Mouse (Mus musculus): ENCODE measurements at regions not wholly inside any gene's neighbourhood (a gene's known extent, or its start where the extent isn't known, plus 50 kb on each side); places are given as distances from the start of the nearest gene placed in this dataset.
A peak's percentile ranks its signal among the peaks of the same experiment; 100 is the strongest.
"Not testable (repeated sequence)": the region's sequence is repeated elsewhere in the genome, so short reads cannot be mapped to it uniquely, and the experiment has no call there.

DNA sequence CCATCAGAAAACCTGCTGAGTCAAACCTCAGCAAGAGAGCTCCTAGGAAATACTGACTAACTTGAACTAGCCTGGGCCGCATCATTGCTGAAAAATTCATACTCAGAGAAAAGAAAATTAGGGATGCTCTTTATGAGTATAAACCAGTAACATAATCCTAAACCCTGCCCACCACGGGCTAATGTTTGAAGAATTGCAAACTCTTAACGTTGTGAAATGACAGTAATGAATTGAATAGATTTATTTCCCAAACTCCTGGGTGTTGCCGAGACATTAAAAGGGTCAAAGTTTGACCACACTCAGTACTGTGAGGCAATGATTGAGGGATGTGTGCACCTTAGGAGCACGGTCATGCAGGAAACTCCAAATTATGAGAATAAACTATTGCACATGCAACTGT is 125.3 kb downstream of the Gipc2 start:
- Histone ChIP-seq H3K4me1 (ENCODE audit: insufficient read depth) (no peaks in the 10 kb centered on the region), H3K9me3 (ENCODE audit: low read depth, low read length) (no peaks in the 10 kb centered on the region), H3K27ac (ENCODE audit: low read depth) (no peak overlapping the region), H3K4me2 (no peak overlapping the region), H3K27me3 (ENCODE audit: insufficient read depth, low read length) (no peaks in the 10 kb centered on the region), H3K36me3 (ENCODE audit: insufficient read depth) (no peaks in the 10 kb centered on the region), H3K9ac (no peak overlapping the region), H3K4me3 (ENCODE audit: low read depth, low read length) (no peak overlapping the region)
- 63% methylated on average over 5 of the region's 5 CpGs for WGBS
- TF ChIP-seq CTCF (IDR thresholded peaks at IDR 0.05; ENCODE audit: low read depth): no peak
- no peak for DNase-seq
- ATAC-seq (ENCODE audit: insufficient read depth): no peak

DNA sequence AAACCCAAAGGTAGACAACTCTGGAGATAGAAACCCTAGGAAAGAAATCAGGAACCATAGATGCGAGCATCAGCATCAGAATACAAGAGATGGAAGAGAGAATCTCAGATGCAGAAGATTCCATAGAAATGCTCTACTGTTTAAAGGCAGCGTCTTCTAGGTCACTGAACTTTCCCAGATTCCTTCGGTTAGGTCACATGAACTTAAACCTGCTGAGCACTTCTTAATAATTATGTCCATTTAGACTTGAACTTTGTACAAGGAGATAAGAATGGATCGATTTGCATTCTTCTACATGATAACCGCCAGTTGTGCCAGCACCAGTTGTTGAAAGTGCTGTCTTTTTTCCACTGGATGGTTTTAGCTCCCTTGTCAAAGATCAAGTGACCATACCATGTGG is 129.2 kb downstream of the Gipc2 start:
- 76% methylated on average over 5 of the region's 5 CpGs for WGBS
- not testable (repeated sequence) for DNase-seq; H3K9ac ChIP-seq; H3K4me2 ChIP-seq; ATAC-seq (ENCODE audit: insufficient read depth); H3K27me3 ChIP-seq (ENCODE audit: insufficient read depth, low read length); H3K4me1 ChIP-seq (ENCODE audit: insufficient read depth); H3K36me3 ChIP-seq (ENCODE audit: insufficient read depth); H3K4me3 ChIP-seq (ENCODE audit: low read depth, low read length); H3K9me3 ChIP-seq (ENCODE audit: low read depth, low read length); H3K27ac ChIP-seq (ENCODE audit: low read depth)

DNA sequence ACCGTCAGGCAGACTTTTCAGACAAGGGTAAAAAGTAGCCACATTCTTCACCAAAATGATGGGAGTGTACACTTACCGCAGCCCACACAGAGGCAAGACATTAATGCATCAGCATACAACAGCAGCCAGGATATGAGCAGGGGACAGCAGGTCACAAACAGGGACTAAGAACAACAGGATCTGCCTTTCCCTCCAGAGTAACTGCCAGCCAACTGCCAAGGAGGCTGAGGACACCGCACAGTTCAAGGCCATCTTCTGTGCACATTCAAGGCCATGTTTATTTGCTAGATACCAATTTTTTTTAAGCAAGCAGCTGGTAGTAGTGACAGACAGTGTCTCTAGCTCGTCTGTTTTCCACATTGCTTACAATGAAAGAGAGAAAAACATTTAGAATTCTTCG is 130.6 kb downstream of the Gipc2 start:
- no peak overlapping the region for H3K4me3 ChIP-seq (ENCODE audit: low read depth, low read length)
- no peak for TF ChIP-seq CTCF (IDR thresholded peaks at IDR 0.05; ENCODE audit: low read depth)
- no peak overlapping the region for H3K4me2 ChIP-seq
- no peak overlapping the region for H3K27ac ChIP-seq (ENCODE audit: low read depth)
- no peak for DNase-seq
- H3K4me1 ChIP-seq (ENCODE audit: insufficient read depth): no peaks in the 10 kb centered on the region
- no peak overlapping the region for H3K9ac ChIP-seq
- no peaks in the 10 kb centered on the region for H3K9me3 ChIP-seq (ENCODE audit: low read depth, low read length)
- no peaks in the 10 kb centered on the region for H3K36me3 ChIP-seq (ENCODE audit: insufficient read depth)
- no peaks in the 10 kb centered on the region for H3K27me3 ChIP-seq (ENCODE audit: insufficient read depth, low read length)
- WGBS: 66% methylated on average over 5 of the region's 5 CpGs
- ATAC-seq (ENCODE audit: insufficient read depth): no peak

DNA sequence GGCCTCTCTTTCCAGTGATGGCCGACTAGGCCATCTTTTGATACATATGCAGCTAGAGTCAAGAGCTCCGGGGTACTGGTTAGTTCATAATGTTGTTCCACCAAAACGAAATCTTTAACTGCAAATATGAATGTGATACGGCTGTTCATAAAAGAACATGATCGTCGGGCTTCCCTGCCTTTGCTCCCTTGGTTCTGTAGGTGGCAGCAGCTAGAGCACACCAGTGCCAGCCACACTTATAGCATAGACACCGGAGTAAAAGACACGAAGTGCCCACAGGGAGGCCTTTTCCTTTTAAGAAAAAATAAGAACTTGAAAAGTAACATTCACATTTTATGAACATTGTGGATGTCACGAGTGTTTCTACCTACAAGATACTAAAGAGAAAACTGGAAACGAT is 131.3 kb downstream of the Gipc2 start:
- H3K9ac ChIP-seq: no peak overlapping the region
- ATAC-seq (ENCODE audit: insufficient read depth) (no peak), DNase-seq (no peak)
- TF ChIP-seq CTCF (IDR thresholded peaks at IDR 0.05; ENCODE audit: low read depth): peak; percentile 21; the same call in 1 of the 2 replicates
- H3K9me3 ChIP-seq (ENCODE audit: low read depth, low read length): no peaks in the 10 kb centered on the region
- 76% methylated on average over 10 of the region's 10 CpGs for WGBS
- no peaks in the 10 kb centered on the region for H3K36me3 ChIP-seq (ENCODE audit: insufficient read depth)
- H3K4me2 ChIP-seq: no peak overlapping the region
- no peak overlapping the region for H3K27ac ChIP-seq (ENCODE audit: low read depth)
- no peaks in the 10 kb centered on the region for H3K4me1 ChIP-seq (ENCODE audit: insufficient read depth)
- H3K27me3 ChIP-seq (ENCODE audit: insufficient read depth, low read length): no peaks in the 10 kb centered on the region
- H3K4me3 ChIP-seq (ENCODE audit: low read depth, low read length): no peak overlapping the region

DNA sequence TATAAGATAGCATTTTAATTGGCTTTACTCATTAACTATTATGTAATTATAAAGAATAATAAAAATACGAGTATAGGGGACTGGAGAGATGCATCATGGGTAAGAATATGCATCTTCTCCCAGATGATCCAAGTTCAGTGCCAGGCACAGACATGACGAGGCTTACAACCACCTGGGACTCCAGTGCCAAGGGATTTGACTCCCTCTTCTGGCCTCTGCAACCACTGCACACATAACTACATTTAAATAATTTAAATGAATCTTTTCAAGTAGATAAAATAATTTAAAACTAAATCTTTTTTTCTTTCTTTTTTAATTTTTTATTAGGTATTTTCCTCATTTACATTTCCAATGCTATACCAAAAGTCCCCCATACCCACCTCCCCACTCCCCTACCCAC is 131.8 kb downstream of the Gipc2 start:
- DNase-seq: no peak
- H3K36me3 ChIP-seq (ENCODE audit: insufficient read depth): no peaks in the 10 kb centered on the region
- H3K27me3 ChIP-seq (ENCODE audit: insufficient read depth, low read length): no peaks in the 10 kb centered on the region
- no peak for ATAC-seq (ENCODE audit: insufficient read depth)
- H3K4me3 ChIP-seq (ENCODE audit: low read depth, low read length): no peak overlapping the region
- no peaks in the 10 kb centered on the region for H3K4me1 ChIP-seq (ENCODE audit: insufficient read depth)
- no peak overlapping the region for H3K27ac ChIP-seq (ENCODE audit: low read depth)
- peak; percentile 19; the same call in 1 of the 2 replicates for TF ChIP-seq CTCF (IDR thresholded peaks at IDR 0.05; ENCODE audit: low read depth)
- 85% methylated on average over 2 of the region's 2 CpGs for WGBS
- H3K9me3 ChIP-seq (ENCODE audit: low read depth, low read length): no peaks in the 10 kb centered on the region
- no peak overlapping the region for H3K4me2 ChIP-seq
- no peak overlapping the region for H3K9ac ChIP-seq

DNA sequence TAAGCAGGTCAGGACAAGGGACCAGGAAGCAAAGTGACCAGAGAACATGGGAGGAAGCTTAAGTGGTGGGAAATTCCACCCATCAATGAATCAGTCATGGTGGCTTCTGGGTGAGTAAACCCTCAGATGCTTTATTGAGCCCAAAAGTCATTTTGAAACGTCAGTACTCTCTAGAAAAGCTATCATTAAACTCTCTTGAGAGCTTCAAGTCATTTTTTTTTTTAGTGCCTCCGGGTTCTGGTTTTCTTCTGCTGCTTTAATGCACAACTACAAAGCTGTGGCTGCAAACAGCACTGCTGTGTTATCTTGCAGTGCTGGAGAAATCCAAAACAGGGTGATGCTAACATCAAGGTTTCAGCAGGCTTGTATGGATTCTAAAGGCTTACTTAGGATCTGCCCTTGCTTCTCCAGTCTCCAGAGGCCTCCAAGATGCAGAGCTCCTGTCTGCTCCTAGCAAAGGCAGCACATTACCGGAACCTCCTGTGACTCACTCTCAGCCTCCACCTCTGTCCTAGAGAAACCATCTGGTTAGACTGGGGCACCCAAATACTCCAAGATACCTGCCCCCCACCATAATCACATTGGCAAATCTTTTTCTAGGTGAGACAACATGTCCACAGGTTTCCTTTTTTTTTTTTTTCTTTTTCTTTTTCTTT is 133.2 kb downstream of the Gipc2 start:
- DNase-seq (no peak), ATAC-seq (ENCODE audit: insufficient read depth) (no peak)
- Histone ChIP-seq H3K9ac (no peak overlapping the region), H3K4me3 (ENCODE audit: low read depth, low read length) (no peak overlapping the region), H3K4me2 (no peak overlapping the region), H3K27ac (ENCODE audit: low read depth) (no peak overlapping the region), H3K36me3 (ENCODE audit: insufficient read depth) (no peaks in the 10 kb centered on the region), H3K9me3 (ENCODE audit: low read depth, low read length) (no peaks in the 10 kb centered on the region), H3K4me1 (ENCODE audit: insufficient read depth) (no peaks in the 10 kb centered on the region), H3K27me3 (ENCODE audit: insufficient read depth, low read length) (no peaks in the 10 kb centered on the region)
- TF ChIP-seq CTCF (IDR thresholded peaks at IDR 0.05; ENCODE audit: low read depth): no peak
- WGBS: 68% methylated on average over 3 of the region's 3 CpGs

DNA sequence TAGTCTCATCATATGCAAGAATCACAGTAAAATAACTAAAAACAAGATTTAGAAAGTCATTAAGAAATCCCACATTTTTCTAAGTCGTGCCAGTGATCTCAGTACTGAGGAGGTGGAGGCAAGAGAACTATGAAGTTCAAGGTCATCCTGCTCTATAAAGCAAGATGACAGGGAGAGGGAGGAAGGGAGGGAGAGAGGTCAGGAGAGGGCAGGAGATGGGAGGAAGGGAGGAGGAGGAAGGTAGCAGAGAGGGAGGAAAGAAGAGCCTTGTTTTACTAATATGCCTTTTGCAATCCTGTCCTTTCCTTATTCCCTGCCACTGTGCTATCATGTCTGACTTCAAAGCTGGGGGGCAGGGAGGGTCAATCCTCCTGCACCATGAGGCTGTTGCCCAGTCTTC is 137.3 kb downstream of the Gipc2 start:
- no peak for TF ChIP-seq CTCF (IDR thresholded peaks at IDR 0.05; ENCODE audit: low read depth)
- ATAC-seq (ENCODE audit: insufficient read depth): no peak
- Histone ChIP-seq H3K27me3 (ENCODE audit: insufficient read depth, low read length) (no peaks in the 10 kb centered on the region), H3K27ac (ENCODE audit: low read depth) (no peak overlapping the region), H3K4me2 (no peak overlapping the region), H3K36me3 (ENCODE audit: insufficient read depth) (no peaks in the 10 kb centered on the region), H3K4me1 (ENCODE audit: insufficient read depth) (no peaks in the 10 kb centered on the region), H3K9ac (no peak overlapping the region), H3K4me3 (ENCODE audit: low read depth, low read length) (no peak overlapping the region), H3K9me3 (ENCODE audit: low read depth, low read length) (no peaks in the 10 kb centered on the region)
- no peak for DNase-seq
- WGBS: 44% methylated on average over 1 of the region's 1 CpGs

DNA sequence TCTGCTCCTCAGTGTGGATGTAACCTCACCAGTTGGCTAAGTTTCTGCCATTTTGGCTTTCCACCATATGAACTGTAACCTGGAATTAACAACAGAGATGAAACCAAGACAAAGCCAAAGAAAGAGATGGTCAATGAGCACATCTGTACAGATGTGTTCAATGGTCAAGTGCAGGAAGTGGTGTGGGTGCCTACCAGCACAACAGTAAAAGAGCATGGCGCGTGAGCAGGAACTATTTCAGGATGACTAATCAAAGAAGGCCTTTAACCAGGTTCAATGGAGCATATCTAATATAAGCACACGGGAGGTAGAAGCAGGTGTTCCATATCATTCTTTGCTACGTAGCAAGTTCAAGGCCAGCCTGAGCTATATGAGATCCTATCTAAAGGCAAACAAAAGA is 140.0 kb downstream of the Gipc2 start:
- no peak overlapping the region for H3K27ac ChIP-seq (ENCODE audit: low read depth)
- TF ChIP-seq CTCF (IDR thresholded peaks at IDR 0.05; ENCODE audit: low read depth): no peak
- H3K36me3 ChIP-seq (ENCODE audit: insufficient read depth): no peaks in the 10 kb centered on the region
- WGBS: 82% methylated on average over 4 of the region's 4 CpGs
- H3K4me3 ChIP-seq (ENCODE audit: low read depth, low read length): no peak overlapping the region
- H3K27me3 ChIP-seq (ENCODE audit: insufficient read depth, low read length): no peaks in the 10 kb centered on the region
- no peak for ATAC-seq (ENCODE audit: insufficient read depth)
- no peak for DNase-seq
- H3K4me2 ChIP-seq: no peak overlapping the region
- no peaks in the 10 kb centered on the region for H3K9me3 ChIP-seq (ENCODE audit: low read depth, low read length)
- H3K4me1 ChIP-seq (ENCODE audit: insufficient read depth): no peaks in the 10 kb centered on the region
- H3K9ac ChIP-seq: no peak overlapping the region

Data from lung, embryonic 14.5 days (tissue).